Mouse (Mus musculus) E14TG2a.4 (cell line): ENCODE data around the gene Sumf2.

Source experiments
- CTCF ChIP-seq: conservative IDR thresholded peaks from 2 replicates; pipeline ENCODE4 v1.5.1; 2014; ENCODE audit warnings: low read length
- NANOG ChIP-seq: IDR thresholded peaks from 2 replicates; pipeline ENCODE4 v1.6.1; 2014; ENCODE audit warnings: borderline replicate concordance, low read length, mixed read lengths
- POU5F1 ChIP-seq: IDR thresholded peaks from 2 replicates; pipeline ENCODE4 v1.6.1; 2014; ENCODE audit warnings: low read length, borderline replicate concordance

GRCm38 (mm10) chr5:129871238-129871637, 24.5 kb downstream of the Sumf2 start:
- TF ChIP-seq CTCF (no peak), POU5F1 (no peak), NANOG (no peak)
